Mouse (Mus musculus) cerebellum, postnatal 14 days (tissue): ENCODE data around the gene Olfr745.

Source experiments
- DNase-seq, 2 experiments: peaks; one replicate each; pipeline ENCODE4 v3.0.0; 2021; ENCODE audit warnings: mixed read lengths in 2 of 2

Olfr745 gene

GRCm38 (mm10) chr14:50639088-50639487 is at the start of gene Olfr745:
Olfr745 (plus strand) TSS chr14:50639388.
- DNase-seq = no peak

DNA sequence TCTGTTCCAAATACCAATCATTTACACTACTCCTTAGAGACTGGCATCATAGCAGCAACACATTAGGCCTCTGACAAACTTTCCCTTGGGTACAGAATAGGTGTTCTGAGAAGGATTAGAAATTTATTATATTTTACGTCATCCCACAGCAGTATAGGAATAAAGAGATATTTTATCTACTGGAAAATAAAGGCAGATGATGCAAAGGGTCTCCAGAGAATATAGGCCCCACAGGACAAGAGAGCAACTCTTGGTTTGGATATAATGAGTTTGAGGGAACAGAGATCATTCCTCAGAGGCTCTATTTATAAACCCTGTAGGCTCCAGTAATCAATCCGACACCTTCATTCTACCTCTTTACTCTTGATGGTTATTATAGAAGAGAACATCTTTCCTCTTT is 24.6 kb upstream of the Olfr745 start, which contains the start of gene Olfr744:
Gene Olfr744, plus strand, starts transcription at position 301 of the 400 bp plus-strand sequence.
- no peak for DNase-seq

GRCm38 (mm10) chr14:50646783-50647182 is 7.6 kb downstream of the Olfr745 start, which contains the start of gene Olfr746:
Olfr746 (plus strand) TSS chr14:50647083.
- DNase-seq = no peak

DNA sequence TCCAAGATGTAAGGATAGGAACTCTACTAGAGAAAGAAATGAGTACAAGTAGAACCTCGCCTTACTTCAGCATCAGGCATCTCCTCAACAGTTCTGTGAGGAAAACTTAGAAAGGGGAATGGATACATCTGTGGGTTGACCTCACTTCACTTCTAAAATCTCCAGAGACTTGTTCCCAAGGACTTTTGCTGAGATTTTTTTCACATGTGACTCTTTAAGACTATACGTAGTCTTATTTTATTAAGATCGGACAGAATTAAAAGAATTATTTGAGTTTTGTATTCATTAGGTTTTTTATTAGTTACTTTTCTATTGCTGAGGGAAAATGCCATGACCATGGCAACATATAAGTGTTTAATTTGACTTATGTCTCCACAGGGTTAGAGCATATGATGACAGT is 53.9 kb downstream of the Olfr745 start, which contains the start of gene Olfr747:
Gene Olfr747, minus strand, starts transcription at position 101 of the 400 bp plus-strand sequence.
- no peak for DNase-seq
